ENCODE assay signal across 24 mouse cellular contexts in genomic region chr13:103131781-103132180, GRCm38 (mm10).
"Had no signal": no experiment of that assay in that cellular context is flagged by ENCODE, and none has a peak within 500 bp of the region (broad histone marks: within the 10 kb centered on the region; RNA-seq: fewer than 3 reads in every experiment).

No protein-coding gene starts in this region.

- ATAC-seq: inflammation-experienced regulatory T-cells, adult 6 months; intestine, embryonic 15.5 days; intestine, postnatal 0 days had no signal

- H3K4me3 ChIP-seq: gastrocnemius, adult 2 months; heart, adult 2 months; heart, embryonic 12.5 days; hindbrain, embryonic 10.5 days; intestine, embryonic 15.5 days; layer of hippocampus, adult 2 months; left cerebral cortex, adult 2 months; limb, embryonic 10.5 days; limb, embryonic 12.5 days; liver, embryonic 13.5 days had no signal

- H3K9ac ChIP-seq: heart, embryonic 12.5 days; hindbrain, embryonic 14.5 days; intestine, embryonic 15.5 days; limb, embryonic 12.5 days; liver, embryonic 13.5 days had no signal

- H3K27me3 ChIP-seq: heart, embryonic 12.5 days; intestine, embryonic 15.5 days; limb, embryonic 12.5 days; liver, embryonic 13.5 days had no signal

- H3K4me1 ChIP-seq: intestine, embryonic 15.5 days; liver, embryonic 13.5 days had no signal

- DNase-seq: gastrocnemius, adult 2 months; gastrocnemius, postnatal 10 days; gastrocnemius, postnatal 25 days; heart, adult 2 months; heart, postnatal 10 days; heart, postnatal 4 days; kidney, adult 18-20 months; kidney, adult 8-10 months; kidney, postnatal 10 days; kidney, postnatal 25 days; kidney, postnatal 4 days; liver; liver, embryonic 13.5 days had no signal

- H3K4me2 ChIP-seq: heart, embryonic 12.5 days; hindbrain, embryonic 14.5 days; intestine, embryonic 15.5 days; limb, embryonic 12.5 days; liver, embryonic 11.5 days; liver, embryonic 13.5 days had no signal

- H3K9me3 ChIP-seq: hindbrain, embryonic 10.5 days; intestine, embryonic 15.5 days; limb, embryonic 10.5 days; limb, embryonic 12.5 days; liver, embryonic 13.5 days had no signal

- H3K36me3 ChIP-seq: heart, embryonic 12.5 days; hindbrain, embryonic 10.5 days; intestine, embryonic 15.5 days; limb, embryonic 10.5 days; limb, embryonic 12.5 days; liver, embryonic 13.5 days had no signal

- H3K27ac ChIP-seq: gastrocnemius, adult 2 months; heart, adult 2 months; hindbrain, embryonic 10.5 days; hindbrain, embryonic 14.5 days; intestine, embryonic 15.5 days; layer of hippocampus, adult 2 months; left cerebral cortex, adult 2 months; limb, embryonic 10.5 days; limb, embryonic 12.5 days; liver, embryonic 13.5 days had no signal
